Mouse (Mus musculus) bone marrow macrophage, adult 2 months (primary cell): ENCODE data around the gene Utp4. TPM values are rescaled to one million over a fixed set of nuclear protein-coding genes. Genes with fewer than 3 reads are reported as not detected.
"Not testable (repeated sequence)": the region's sequence is repeated elsewhere in the genome, so short reads cannot be mapped to it uniquely, and the experiment has no call there.

Source experiments
- H3K27ac ChIP-seq: 2 replicates; pipeline ENCODE4 v1.5.1; 2012; ENCODE audit warnings: low read depth, low read length; ENCODE audit not compliant: insufficient read depth
- H3K4me1 ChIP-seq: 2 replicates; pipeline ENCODE4 v1.6.1; 2012; ENCODE audit warnings: low read length; ENCODE audit not compliant: control insufficient read depth, insufficient read depth
- H3K4me3 ChIP-seq: 2 replicates; pipeline ENCODE4 v1.5.1; 2012; ENCODE audit warnings: mild to moderate bottlenecking, low read length, moderate library complexity; ENCODE audit not compliant: insufficient read depth
- CTCF ChIP-seq: IDR thresholded peaks from 2 replicates; pipeline ENCODE4 v1.5.1; 2012; ENCODE audit warnings: low read depth, mild to moderate bottlenecking, low read length, moderate library complexity
- POLR2A ChIP-seq: IDR thresholded peaks from 2 replicates; pipeline ENCODE4 v1.6.1; 2012; ENCODE audit warnings: mild to moderate bottlenecking, low read depth, low read length, borderline replicate concordance
- polyA plus RNA-seq: library from polyadenylated mRNA; stranded (reverse); fragments of >200 nt; gene quantifications from 2 replicates; pipeline ENCODE4 v1.2.4, GENCODE M21; 2012; ENCODE audit not compliant: missing spikeins, insufficient read depth, insufficient read length

The Utp4 gene
- polyA plus RNA-seq, 1 experiment, result 10.7 TPM

DNA sequence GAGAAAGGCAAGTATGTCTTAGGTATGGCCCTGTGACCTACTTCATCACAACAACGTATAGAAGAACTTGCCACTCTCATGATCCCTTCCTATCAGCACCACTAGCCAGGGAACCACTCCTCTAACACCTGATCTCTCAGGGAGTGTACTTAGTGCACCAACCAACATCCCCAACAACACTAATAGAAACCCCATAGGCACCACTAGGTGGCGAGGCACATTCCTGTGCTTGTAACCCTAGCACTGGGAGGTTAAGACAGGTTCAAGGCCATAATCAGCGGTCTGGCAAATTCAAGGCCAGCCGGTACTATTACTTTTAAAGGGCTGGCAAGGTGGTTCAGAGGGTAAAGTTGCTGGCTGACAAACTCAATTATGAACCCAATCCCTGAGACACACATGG lies 33.8 kb downstream of the Utp4 start:
- peaks cover 15% of the 10 kb centered on the region for H3K4me1 ChIP-seq
- TF ChIP-seq CTCF (peak; percentile 42; the same call in 1 of the 2 replicates), POLR2A (no peak)
- H3K4me3 ChIP-seq, result no peak overlapping the region
- H3K27ac ChIP-seq, result no peak overlapping the region

DNA sequence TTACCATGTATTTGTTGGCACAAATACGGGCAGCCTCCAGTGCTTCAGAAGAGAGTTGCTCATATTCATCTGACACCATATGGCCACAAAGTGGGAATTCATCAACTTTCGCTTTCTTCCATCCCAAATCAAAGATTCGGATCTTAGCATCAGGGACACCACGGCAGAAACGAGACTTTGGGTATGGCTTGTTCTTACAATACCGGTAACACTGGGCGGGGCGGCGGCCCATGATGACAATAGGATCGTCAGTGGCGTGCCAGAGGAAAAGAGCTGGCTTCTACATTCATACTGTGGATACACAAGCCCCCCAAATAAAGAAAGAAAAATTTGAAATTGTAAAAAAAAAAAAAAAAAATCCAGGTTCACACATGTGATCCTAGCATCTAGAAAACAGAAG lies 34.7 kb downstream of the Utp4 start:
- not testable (repeated sequence) for H3K27ac ChIP-seq, H3K4me3 ChIP-seq
- H3K4me1 ChIP-seq, result peaks cover 21% of the 10 kb centered on the region

- TF ChIP-seq POLR2A (no peak), CTCF (no peak)
- peak overlapping the region; percentile 71 for H3K27ac ChIP-seq
- H3K4me3 ChIP-seq, result no peak overlapping the region
- peaks cover 24% of the 10 kb centered on the region for H3K4me1 ChIP-seq
Observed at GRCm38 (mm10) chr8:106929155-106929913, 35.9 kb downstream of the Utp4 start.

GRCm38 (mm10) chr8:106929921-106930320 lies 36.5 kb downstream of the Utp4 start:
- Histone ChIP-seq H3K4me3 (no peak overlapping the region), H3K4me1 (peaks cover 25% of the 10 kb centered on the region), H3K27ac (peak overlapping the region; percentile 20; the same call in 1 of the 2 replicates)
- TF ChIP-seq POLR2A, result no peak
- TF ChIP-seq CTCF, result no peak

- no peak overlapping the region for H3K27ac ChIP-seq
- no peak overlapping the region for H3K4me3 ChIP-seq
- TF ChIP-seq POLR2A (no peak), CTCF (no peak)
- H3K4me1 ChIP-seq, result peaks cover 27% of the 10 kb centered on the region
Observed at GRCm38 (mm10) chr8:106932376-106933065, 39.1 kb downstream of the Utp4 start.

DNA sequence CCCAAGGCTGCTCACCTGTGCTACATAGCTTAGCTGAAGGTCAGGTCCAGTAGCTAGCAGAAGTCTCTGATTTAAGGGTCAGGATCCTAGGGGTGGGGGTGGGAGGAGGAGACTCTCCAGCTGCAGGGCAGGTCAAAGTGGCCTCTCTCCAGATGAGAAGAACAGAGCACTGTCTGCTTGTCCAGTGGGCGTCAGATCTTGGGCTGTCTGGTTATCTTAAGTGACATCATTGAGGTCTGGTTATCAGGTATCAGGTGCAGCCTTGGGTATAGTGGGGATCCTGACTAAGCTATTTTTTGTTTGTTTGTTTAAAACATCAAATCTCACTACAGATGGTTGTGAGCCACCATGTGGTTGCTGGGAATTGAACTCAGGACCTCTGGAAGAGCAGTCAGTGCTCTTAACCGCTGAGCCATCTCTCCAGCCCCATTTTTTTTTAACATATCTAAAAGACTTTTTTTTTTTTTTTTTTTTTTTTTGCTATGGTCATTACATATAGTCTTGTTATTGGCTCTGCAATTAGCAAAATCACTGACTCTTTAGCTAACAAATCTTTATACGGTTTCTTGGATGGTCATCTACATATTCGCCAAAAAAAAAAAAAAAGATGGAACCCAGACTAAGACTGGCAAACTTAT lies 40.2 kb downstream of the Utp4 start:
- no peak overlapping the region for H3K4me3 ChIP-seq
- no peak for TF ChIP-seq CTCF
- TF ChIP-seq POLR2A, result no peak
- peaks cover 34% of the 10 kb centered on the region for H3K4me1 ChIP-seq
- no peak overlapping the region for H3K27ac ChIP-seq

DNA sequence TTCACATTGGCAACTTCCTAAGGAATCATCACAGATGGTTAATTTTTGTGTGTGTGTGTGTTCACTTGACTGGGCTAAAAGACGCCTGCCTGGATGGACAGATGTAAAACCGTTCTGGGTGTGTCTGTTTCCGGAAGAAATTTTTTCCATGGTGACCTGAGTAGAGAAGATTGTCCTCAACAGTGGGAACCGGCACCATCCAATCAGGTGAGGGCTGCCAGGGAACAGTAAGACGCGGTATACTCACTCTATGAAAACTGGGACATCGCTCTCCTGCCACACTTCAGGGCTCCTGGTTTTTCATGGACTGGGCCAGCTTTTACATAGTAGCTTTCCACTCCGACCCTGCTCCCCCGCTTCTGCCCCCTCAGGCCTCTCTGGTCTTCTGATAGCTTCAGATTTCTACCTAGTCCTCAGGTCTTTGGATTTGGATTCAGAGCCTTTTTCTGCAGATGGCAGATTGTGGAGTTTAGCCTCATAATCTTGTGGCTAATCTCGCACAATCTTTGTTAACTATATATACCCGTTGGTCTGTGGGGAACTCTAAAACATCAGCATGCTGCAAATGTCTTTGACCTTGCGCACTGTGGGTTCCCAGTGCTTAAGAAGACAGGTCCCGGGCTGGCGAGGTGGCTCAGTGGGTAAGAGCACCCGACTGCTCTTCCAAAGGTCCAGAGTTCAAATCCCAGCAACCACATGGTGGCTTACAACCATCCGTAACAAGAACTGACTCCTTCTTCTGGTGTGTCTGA lies 41.0 kb downstream of the Utp4 start:
- TF ChIP-seq POLR2A, result no peak
- TF ChIP-seq CTCF, result no peak
- Histone ChIP-seq H3K4me3 (no peak overlapping the region), H3K27ac (no peak overlapping the region), H3K4me1 (peaks cover 31% of the 10 kb centered on the region)

DNA sequence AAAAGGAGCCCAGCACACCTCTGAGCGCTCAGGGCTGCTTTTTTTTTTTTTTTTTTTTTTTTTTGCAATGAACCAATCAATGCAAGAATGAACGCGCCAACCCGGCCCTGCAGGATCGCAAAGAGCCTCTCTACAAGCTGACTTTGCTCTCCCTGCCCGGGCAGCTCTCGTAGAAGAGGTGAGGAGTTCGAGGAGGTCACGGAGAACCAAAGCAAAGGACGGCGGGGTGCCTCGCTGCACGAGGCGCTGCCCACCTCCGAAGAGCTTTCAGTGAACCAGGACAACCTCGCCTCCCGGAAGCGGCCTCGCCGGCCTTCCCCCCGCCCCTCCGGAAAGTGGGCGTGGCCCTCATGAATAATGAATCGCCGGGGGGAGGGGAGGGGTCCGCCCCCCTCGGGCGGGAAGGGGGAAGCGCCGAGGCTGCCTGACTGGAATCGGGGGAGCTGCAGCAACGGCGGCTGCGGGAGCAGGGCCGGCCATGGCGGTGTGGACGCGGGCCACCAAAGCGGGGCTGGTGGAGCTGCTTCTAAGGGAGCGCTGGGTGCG lies 42.0 kb downstream of the Utp4 start, which contains the start of gene Sntb2:
Sntb2 (plus strand) TSS at position 427 of the 546 bp plus-strand sequence.
- Histone ChIP-seq H3K4me1 (peaks cover 29% of the 10 kb centered on the region), H3K4me3 (peak within 1 kb of the TSS; percentile 93), H3K27ac (peak within 1 kb of the TSS; percentile 66)
- TF ChIP-seq CTCF (no peak), POLR2A (no peak)

DNA sequence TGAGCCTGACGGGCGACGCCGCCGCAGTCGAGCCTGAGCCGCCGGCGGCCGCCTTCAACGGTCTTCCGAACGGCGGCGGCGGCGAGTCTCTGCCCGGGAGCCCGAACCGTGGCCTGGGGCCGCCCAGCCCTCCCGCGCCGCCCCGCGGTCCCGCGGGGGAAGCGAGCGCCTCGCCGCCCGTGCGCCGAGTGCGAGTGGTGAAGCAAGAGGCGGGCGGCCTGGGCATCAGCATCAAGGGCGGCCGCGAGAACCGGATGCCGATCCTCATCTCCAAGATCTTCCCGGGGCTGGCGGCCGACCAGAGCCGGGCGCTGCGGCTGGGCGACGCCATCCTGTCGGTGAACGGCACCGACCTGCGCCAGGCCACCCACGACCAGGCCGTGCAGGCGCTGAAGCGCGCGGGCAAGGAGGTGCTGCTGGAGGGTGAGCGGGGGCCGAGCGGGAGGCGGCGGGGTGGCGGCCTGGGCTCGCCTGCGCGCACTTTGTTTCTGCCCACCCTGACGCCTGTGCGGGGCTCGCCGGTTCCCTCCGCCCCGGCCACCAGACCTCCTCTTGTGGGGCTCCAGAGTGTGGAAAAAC lies 42.6 kb downstream of the Utp4 start:
- peak overlapping the region; percentile 66 for H3K27ac ChIP-seq
- TF ChIP-seq CTCF (no peak), POLR2A (no peak)
- H3K4me3 ChIP-seq, result peak overlapping the region; percentile 93
- H3K4me1 ChIP-seq, result peaks cover 32% of the 10 kb centered on the region
